10 mouse cellular contexts compared by ENCODE assay signal in the genomic region with DNA sequence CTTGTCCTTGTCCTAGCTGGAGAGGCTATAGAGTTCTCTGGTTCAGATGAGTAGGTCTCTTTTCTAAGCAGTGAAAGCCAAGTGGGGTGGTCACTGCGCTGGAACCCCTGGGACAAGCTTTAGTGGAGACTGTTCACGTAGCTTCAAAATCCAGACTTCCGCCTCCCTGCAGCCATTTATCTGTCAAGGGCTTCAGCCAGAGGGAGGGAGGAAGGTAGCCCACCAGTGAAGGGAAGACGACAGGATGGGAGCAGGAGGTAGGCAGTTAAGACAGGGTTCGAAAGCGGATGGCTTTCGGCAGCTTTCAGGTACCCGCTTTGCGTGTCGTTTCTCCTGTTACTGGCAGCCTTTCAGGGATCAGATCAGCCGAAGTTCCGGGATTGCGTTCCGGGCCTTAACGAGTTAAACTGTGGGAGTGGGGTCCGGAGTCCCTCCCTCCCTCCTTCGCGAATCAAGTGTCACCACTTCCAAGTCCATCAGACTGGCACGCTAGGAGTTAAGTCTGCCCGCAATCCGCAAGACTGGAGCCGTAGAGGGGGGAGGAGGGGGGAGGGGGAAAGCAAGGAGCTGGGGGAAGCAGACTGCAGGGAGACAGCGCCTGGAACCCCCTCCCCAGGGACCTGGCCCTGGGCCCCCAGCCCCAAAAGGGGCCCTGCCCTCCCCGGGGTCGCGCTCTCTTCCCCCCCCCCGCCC. TPM values are rescaled to one million over a fixed set of nuclear protein-coding genes. Genes with fewer than 3 reads are reported as not detected.
A peak's percentile ranks its signal among the peaks of the same experiment; 100 is the strongest.
DNase-seq lines count a peak whose midpoint lies in the region; ATAC-seq and TF ChIP-seq lines count a peak whose summit lies in the region.
"Had no signal": no experiment of that assay in that cellular context is flagged by ENCODE, and none has a peak within 500 bp of the region (broad histone marks: within the 10 kb centered on the region; RNA-seq: fewer than 3 reads in every experiment).

No protein-coding gene starts in this region.

- H3K36me3 ChIP-seq in erythroblast, embryonic 14.5 days (ENCODE audit: control insufficient read depth): no peaks in the 10 kb centered on the region
- H3K36me3 ChIP-seq in liver, embryonic 14.5 days (replicated peaks; ENCODE audit: control insufficient read depth, insufficient read depth, low read depth): no peaks in the 10 kb centered on the region
- H3K36me3 ChIP-seq in neural tube, embryonic 14.5 days (ENCODE audit: control insufficient read depth, insufficient read depth, low read length): no peaks in the 10 kb centered on the region
- H3K36me3 ChIP-seq: G1E had no signal

- intact Hi-C loops in gastrocnemius, postnatal 36 days (cut with DNase I): no loop called here

- peak overlapping the region; percentile 40 for H3K4me3 ChIP-seq in erythroblast, embryonic 14.5 days (replicated peaks)
- H3K4me3 ChIP-seq in liver, embryonic 14.5 days (ENCODE audit: insufficient read depth in 1 of 2, low read depth in 2 of 2, low read length in 2 of 2): peak overlapping the region; percentile 55 to 68
- peak overlapping the region; percentile 81 for H3K4me3 ChIP-seq in neural tube, embryonic 14.5 days (ENCODE audit: low read depth, low read length)

- under 1% methylated on average over 27 of the region's 27 CpGs for WGBS in liver, embryonic 14.5 days (ENCODE audit: insufficient replicate concordance)
- WGBS in neural tube, embryonic 14.5 days: 0% methylated on average over 24 of the region's 27 CpGs

- TF ChIP-seq EP300 in liver, embryonic 14.5 days (IDR thresholded peaks at IDR 0.05; ENCODE audit: low read depth): no peak

- no peak overlapping the region for H3K9ac ChIP-seq in liver, embryonic 14.5 days (replicated peaks)
- H3K9ac ChIP-seq in neural tube, embryonic 14.5 days (replicated peaks; ENCODE audit: low read depth, low read length): peak overlapping the region; percentile 89

- H3K27me3 ChIP-seq in erythroblast, embryonic 14.5 days (ENCODE audit: control insufficient read depth): peaks cover 63% of the 10 kb centered on the region
- peaks cover 36% of the 10 kb centered on the region for H3K27me3 ChIP-seq in liver, embryonic 14.5 days (ENCODE audit: control insufficient read depth, insufficient read depth, low read length)
- H3K27me3 ChIP-seq in neural tube, embryonic 14.5 days (ENCODE audit: control insufficient read depth, insufficient read depth, low read length): no peaks in the 10 kb centered on the region

- no peaks in the 10 kb centered on the region for H3K9me3 ChIP-seq in erythroblast, embryonic 14.5 days (ENCODE audit: control insufficient read depth, low read length)
- H3K9me3 ChIP-seq in liver, embryonic 14.5 days (ENCODE audit: control insufficient read depth, low read length): no peaks in the 10 kb centered on the region
- no peaks in the 10 kb centered on the region for H3K9me3 ChIP-seq in neural tube, embryonic 14.5 days (ENCODE audit: control insufficient read depth, low read length)
- H3K9me3 ChIP-seq: G1E had no signal

- no peak for TF ChIP-seq CTCF in liver, embryonic 14.5 days (IDR thresholded peaks at IDR 0.05; ENCODE audit: low read depth)

- H3K27ac ChIP-seq in liver, embryonic 14.5 days: no peak overlapping the region
- H3K27ac ChIP-seq in neural tube, embryonic 14.5 days (ENCODE audit: low read depth, low read length): peak overlapping the region; percentile 95

- H3K4me1 ChIP-seq in erythroblast, embryonic 14.5 days (ENCODE audit: control insufficient read depth): peaks cover 27% of the 10 kb centered on the region
- peaks cover 0 to 12% of the 10 kb centered on the region in 2 experiments; a peak in 2 of 4 replicates for H3K4me1 ChIP-seq in liver, embryonic 14.5 days (replicated peaks; ENCODE audit: control insufficient read depth in 2 of 2, insufficient read depth in 2 of 2, low read length in 1 of 2)
- H3K4me1 ChIP-seq in neural tube, embryonic 14.5 days (ENCODE audit: control insufficient read depth, insufficient read depth, low read length): peaks cover 10% of the 10 kb centered on the region

- no peak for ATAC-seq in erythroblast, adult 5-6 weeks (replicated peaks; ENCODE audit: low FRiP score, poor library complexity, severe bottlenecking)
- no peak for ATAC-seq in liver, embryonic 14.5 days (ENCODE audit: insufficient read depth)
- ATAC-seq in neural tube, embryonic 14.5 days (ENCODE audit: low read depth): peak; percentile 60

- peak; percentile 83 for DNase-seq in cerebellum, adult 9-11 months
- DNase-seq in gastrocnemius, postnatal 36 days: peak; percentile 30 to 68
- peak; percentile 74 for DNase-seq in kidney, adult 9 months
- DNase-seq in liver, embryonic 14.5 days (ENCODE audit: low read depth in 3 of 3, low spot score in 3 of 3): no peak
- DNase-seq in urinary bladder, postnatal 25 days (ENCODE audit: low spot score): peak; percentile 67

- H3K4me2 ChIP-seq in liver, embryonic 14.5 days (ENCODE audit: low read depth): peak overlapping the region; percentile 75
- peak overlapping the region; percentile 98 for H3K4me2 ChIP-seq in neural tube, embryonic 14.5 days (ENCODE audit: low read depth, low read length)

RNA-seq across cellular contexts. Expression of a gene that starts 4.2 kb away (rescaled TPM):
- polyA plus RNA-seq in erythroblast, embryonic 14.5 days (2012): 0.06 and 0.09 TPM in 2 replicates
- 0.77 and 0.84 TPM in 2 replicates for total RNA-seq in erythroblast, adult 5-6 weeks (2015; ENCODE audit: low replicate concordance)
- 0.42 and 2.8 TPM in 2 replicates for total RNA-seq in erythroblast, adult 5-6 weeks (2017; ENCODE audit: low replicate concordance)
- 10 to 100 TPM; 25.7 to 42.5 TPM for total RNA-seq in gastrocnemius, postnatal 36 days (2021)
- 1.6 and 1.9 TPM in 2 replicates for polyA plus RNA-seq in liver, embryonic 14.5 days (2012; rRNA removed)
- polyA plus RNA-seq in liver, embryonic 14.5 days (2014; fragmentation: Nextera tagmentation; extraction: Ambion mirVana): 1.0 and 1.5 TPM in 2 replicates
- polyA plus RNA-seq in neural tube, embryonic 14.5 days (2014; fragmentation: Nextera tagmentation; extraction: Ambion mirVana): 11.5 and 12.3 TPM in 2 replicates

RNA-seq across cellular contexts. Expression of a gene that starts 23.6 kb away (rescaled TPM):
- polyA plus RNA-seq in erythroblast, embryonic 14.5 days (2012): not detected in 2 replicates
- total RNA-seq in erythroblast, adult 5-6 weeks (2015; ENCODE audit: low replicate concordance): not detected in 2 replicates
- not detected in 2 replicates for total RNA-seq in erythroblast, adult 5-6 weeks (2017; ENCODE audit: low replicate concordance)
- total RNA-seq in gastrocnemius, postnatal 36 days (2021): not detected
- polyA plus RNA-seq in liver, embryonic 14.5 days (2012; rRNA removed): 0.04 TPM in 1 of 2 replicates, not detected in the other
- not detected in 2 replicates for polyA plus RNA-seq in liver, embryonic 14.5 days (2014; fragmentation: Nextera tagmentation; extraction: Ambion mirVana)
- polyA plus RNA-seq in neural tube, embryonic 14.5 days (2014; fragmentation: Nextera tagmentation; extraction: Ambion mirVana): not detected in 2 replicates
- total RNA-seq: G1E; left cerebral cortex, adult 18-20 months had no signal
- polyA plus RNA-seq: G1E had no signal

RNA-seq across cellular contexts. Expression of a gene that starts 37.4 kb away (rescaled TPM):
- polyA plus RNA-seq in erythroblast, embryonic 14.5 days (2012): not detected in 2 replicates
- not detected in 2 replicates for total RNA-seq in erythroblast, adult 5-6 weeks (2015; ENCODE audit: low replicate concordance)
- total RNA-seq in erythroblast, adult 5-6 weeks (2017; ENCODE audit: low replicate concordance): not detected in 2 replicates
- total RNA-seq in gastrocnemius, postnatal 36 days (2021): not detected
- polyA plus RNA-seq in liver, embryonic 14.5 days (2012; rRNA removed): not detected in 2 replicates
- not detected in 2 replicates for polyA plus RNA-seq in liver, embryonic 14.5 days (2014; fragmentation: Nextera tagmentation; extraction: Ambion mirVana)
- polyA plus RNA-seq in neural tube, embryonic 14.5 days (2014; fragmentation: Nextera tagmentation; extraction: Ambion mirVana): not detected in 2 replicates
- total RNA-seq: left cerebral cortex, adult 18-20 months had no signal
- polyA plus RNA-seq: G1E had no signal

Comparison
In these comparisons a context has a peak if more than half of its experiments do, and no peak if none do; other contexts are left out.
1. DNase-seq: peak in cerebellum, adult 9-11 months (single experiment), gastrocnemius, postnatal 36 days (2 of 2), kidney, adult 9 months (single experiment) and urinary bladder, postnatal 25 days (single experiment); none in liver, embryonic 14.5 days (0 of 3).
2. Peak in every context shown above with its lines, with median percentiles within 50 percentile points of each other: H3K4me3 ChIP-seq.